Mouse (Mus musculus) neural tube, embryonic 10.5 days (tissue): ENCODE measurements around the gene Kdm5c.
"Not testable (repeated sequence)": the region's sequence is repeated elsewhere in the genome, so short reads cannot be mapped to it uniquely, and the experiment has no call there.

Experiments
- DNase-seq: peaks from one replicate; pipeline ENCODE4 v3.0.0-alpha.2; 2017; ENCODE audit warnings: low spot score; ENCODE audit errors: extremely low spot score

The Kdm5c gene

DNA sequence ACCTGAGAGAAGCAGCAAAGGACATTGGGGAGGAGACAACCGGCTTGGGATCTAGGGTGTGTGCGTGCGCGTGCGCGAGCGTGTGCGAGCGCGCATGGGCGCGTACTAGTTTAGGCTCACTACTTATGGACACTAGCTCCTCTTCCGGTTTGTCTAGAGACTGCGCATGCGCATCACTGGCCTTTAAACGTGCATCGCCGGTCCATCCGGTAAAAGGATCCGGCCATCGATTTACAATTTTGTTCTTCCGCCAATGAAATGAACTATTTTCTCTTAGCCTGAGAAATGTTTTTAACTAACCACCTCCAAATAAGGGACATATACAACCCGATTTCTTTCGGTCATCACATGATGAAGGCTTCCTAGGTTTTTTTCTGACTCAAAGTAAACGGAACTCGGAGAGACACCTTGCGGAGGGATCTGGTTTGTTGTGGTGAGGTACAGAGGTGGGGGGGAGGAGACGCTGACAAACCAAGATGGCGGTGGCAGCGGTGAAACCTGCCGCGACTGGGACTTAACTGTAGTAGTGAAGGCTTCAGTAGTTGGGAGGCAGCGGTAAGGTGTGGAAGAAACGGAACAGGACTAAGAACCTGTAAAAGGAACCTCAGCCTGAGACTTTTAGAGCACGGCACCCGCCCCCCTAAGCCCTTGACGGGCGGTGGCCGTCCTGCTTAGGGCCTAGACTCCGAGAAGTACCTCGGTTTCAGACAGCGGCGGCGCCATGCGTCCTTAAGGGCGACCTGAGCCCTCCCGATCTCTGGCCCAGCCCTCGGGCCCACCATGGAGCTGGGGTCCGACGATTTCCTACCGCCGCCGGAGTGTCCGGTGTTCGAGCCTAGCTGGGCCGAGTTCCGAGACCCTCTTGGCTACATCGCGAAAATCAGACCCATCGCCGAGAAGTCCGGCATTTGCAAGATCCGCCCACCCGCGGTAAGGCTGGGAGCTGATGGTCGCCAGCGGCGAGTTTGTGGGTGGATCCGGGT is at the start of gene Kdm5c:
Gene Kdm5c, plus strand, starts transcription at position 240 of the 983 bp plus-strand sequence.
- DNase-seq, result peak; percentile 91

DNA sequence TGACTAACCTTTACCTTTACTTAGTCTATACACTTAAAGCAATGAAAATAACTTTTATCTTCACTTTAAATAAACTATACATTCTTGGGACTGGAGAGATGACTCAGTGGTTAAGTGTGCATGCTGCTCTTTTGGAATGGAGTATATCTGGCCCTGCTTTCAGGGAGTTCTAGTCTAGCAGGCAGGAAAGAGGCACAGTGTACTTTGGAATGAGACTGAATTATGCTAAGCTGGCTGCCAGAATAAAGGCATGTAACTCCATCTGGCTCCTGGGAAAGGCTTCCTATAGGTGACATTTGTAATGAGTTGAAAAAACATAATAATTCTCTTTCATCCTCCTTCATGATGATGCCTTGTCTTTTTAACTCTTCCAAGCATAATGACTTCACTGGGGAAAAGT is 45.7 kb upstream of the Kdm5c start:
- DNase-seq, result no peak

DNA sequence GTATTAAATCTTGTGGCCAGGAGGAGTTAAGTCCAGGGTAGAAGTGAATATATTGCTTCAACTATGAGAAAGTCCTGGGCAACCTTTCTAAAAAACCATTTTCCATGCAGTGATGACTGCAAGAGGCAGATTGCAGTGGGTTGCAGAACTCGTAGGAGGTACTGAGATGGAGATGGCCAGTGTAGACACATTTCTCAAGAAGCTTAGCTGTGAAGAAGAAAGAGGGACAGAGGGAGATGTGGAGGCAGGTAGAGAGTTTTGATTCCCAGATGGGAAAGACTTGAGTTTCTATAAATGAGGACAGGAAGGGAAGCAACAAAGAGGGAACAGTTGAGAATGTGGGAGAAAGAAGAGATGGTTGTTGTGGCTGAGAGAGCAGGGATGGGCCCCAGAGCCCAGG is 41.6 kb upstream of the Kdm5c start:
- no peak for DNase-seq

DNA sequence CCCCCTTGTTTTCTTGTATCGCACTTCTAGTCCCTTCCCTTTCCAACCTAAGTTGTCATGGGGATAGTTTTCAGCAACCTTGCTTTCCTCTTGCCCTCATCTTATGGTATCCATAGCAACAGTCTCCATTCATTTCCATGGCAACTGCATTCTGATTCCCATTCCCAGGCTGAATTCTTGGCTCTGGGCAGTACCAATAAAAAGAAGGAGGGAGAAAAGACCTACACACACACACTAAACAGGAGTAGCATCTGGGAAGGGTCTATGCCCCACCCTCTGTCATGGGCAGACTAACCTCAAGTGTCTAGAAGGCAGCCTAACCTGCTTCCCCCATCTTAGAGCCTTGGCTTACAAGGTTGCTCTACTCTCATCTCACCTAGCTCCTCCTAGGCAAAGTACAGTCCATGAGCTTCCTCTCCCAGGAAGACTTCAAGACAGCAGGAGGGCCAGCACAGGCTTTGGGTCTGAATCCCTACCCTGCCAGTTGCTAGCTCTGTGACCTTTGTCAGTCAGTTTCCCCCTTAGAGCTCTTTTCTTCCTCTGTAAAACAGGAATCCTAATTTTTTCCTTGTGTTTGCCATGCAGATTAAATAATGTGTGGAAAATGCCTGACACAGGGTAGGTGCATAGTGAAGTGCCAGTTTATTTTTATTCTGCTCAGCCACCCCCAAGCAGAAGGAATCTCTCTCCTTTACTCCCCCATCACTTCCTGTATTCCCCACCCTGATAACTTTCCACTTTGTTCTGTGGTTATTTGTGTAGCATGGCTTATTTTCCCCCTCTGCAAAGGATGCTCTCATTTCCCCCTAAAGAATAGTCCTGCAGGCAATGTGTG is 34.8 kb upstream of the Kdm5c start:
- peak; percentile 21 for DNase-seq

DNA sequence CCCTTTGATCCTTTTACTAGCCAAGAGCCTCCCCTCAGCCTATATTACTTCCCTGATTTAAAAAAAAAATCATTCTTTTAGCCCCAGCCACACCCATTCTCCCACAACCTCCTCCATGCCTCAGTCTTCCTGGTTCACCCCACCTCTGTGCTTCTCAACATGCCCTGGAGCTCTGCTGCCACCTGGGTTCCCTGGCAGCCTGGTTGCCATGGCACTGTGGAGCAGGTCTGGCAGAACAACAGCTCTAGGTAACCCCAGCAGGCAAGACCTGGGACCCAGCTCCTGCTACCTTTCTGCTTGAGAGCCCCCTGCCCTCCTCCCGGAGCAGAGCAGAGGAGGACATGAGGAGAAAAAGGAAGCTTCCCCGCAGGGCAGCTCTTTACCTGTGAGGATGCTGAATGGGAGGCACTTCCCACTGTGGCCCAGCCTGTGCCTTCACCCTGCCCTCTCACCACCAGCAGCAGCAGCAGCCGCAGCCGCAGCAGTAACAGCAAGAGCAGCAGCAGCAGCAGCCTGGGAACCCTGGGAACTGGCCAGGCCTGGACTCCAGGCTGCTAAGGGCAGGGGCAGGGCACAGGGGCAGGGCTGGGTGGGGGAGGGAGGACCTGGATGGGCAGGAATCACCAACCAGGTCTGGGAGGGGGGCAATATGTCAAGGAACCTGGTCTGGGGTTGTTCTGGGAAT is 30.9 kb upstream of the Kdm5c start:
- DNase-seq, result no peak

DNA sequence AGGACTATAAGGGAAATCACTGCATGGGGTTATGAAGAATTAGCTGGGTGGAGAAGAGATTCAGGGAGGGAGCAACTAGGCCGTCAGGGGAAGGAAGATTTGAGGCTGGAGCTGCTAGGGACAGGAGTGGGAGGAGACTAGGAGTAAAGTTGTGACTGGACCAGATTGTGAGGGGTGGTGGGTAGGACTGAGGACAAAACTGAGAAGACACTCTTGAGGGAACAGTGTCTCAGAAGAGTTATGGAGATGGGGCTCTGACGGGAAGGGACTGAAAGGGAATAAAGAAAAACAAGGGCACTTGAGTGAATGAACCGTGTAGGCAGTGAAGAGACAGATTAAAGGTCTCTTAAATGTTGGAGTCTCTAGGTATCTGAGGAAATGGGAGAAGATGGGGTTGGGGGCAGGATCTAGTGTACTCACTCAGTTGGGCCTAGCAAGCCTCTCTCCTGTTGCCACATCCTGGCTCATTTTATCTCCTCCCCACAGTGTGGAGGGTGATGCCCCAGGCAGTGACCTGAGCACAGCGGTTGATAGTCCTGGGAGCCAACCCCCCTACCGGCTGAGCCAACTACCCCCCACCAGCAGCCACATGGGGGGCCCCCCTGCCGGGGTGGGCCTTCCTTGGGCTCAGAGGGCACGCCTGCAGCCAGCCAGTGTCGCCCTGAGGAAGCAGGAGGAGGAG is 30.3 kb upstream of the Kdm5c start:
- no peak for DNase-seq

DNA sequence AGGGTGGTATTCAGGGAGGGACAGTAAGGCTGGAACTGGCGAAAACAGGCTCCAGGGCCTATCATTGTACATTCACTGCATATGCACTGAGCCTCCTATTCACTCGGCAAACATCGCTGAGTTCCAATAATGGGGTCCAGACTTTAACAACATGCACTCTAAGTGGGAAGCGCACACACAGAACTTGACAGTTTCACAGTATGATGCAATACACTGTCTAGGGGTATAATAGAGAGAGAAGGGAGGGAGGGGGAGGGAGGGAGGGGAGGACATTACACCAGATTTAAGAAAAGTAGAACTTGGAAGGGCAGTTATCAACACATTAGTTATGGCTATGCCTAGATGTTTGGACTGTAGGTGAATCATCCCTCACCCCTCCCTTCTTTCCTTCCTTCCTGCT is 29.6 kb upstream of the Kdm5c start:
- DNase-seq, result no peak

DNA sequence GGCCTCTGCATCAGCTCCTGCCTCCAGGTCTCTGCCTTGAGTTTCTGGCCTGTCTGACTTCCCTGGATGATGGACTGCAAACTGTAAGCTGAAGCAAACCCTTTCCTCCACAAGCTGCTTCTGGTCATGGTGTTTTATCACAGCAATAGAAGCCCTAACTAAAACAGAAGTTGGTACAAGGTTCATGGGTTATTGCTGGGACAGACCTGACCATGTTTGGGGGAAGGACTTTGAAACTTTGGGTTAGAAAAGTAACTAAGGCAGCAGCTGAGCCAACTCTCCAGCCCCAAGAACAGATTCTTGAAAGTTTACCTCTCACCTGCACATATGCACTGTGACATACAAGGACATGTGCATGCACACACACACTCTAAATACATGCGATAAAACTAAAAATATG is 27.3 kb upstream of the Kdm5c start:
- no peak for DNase-seq

DNA sequence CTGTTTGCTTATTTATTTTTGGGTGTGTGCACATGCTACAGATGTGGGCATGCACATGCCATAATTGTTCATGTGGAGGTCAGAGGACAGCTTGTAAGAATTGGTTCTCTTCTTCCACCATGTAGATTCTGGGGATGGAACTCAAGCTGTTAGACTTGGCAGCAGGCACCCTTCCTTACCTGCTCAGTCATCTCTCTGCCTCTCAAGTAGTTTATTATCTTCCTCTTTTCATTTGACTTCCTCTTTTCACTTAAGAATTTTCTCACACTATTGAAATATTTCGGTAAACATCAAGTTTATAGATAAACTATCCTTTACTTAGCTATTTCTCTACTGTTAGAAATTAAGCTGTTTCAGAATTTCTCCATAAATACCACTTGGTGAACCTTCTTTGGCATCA is 18.1 kb upstream of the Kdm5c start:
- DNase-seq, result no peak

DNA sequence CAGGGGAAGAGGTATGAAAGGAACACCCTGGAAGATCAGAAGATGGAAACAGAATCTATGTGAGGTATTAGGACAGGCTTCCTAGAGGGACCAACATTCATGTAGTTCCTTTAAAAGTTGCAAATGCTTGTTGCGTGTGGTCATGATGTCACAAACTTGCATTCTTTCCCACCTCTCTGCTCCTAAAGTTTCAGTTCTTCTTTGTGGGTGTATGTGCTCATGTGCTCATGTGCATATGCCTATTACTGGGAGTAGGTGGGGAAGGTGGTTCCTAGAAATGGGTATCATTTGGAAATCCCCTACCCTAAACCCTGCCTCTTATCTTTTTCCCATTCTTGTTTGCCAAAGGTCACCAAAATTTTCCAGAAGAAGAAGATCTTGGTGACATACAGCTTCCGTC is 14.3 kb upstream of the Kdm5c start:
- no peak for DNase-seq

DNA sequence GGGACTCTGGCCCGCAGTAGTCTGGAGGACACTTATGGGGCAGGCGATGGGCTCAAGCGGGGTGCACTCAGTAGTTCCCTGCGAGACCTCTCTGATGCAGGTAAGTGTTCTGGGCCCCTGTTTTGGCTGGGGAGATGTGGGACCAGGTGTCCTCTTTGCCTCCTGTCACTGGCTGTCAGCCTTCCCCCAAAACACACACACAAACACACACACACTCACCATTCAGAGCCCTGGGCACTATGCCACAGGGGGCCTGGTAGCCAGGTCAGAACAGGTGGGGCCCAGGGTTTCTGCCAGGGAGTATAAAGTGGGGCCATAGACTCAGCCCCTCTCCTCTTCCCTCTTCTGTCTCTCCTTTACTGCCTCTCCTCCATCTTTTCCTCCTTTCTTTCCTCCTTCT is 11.1 kb upstream of the Kdm5c start:
- no peak for DNase-seq

DNA sequence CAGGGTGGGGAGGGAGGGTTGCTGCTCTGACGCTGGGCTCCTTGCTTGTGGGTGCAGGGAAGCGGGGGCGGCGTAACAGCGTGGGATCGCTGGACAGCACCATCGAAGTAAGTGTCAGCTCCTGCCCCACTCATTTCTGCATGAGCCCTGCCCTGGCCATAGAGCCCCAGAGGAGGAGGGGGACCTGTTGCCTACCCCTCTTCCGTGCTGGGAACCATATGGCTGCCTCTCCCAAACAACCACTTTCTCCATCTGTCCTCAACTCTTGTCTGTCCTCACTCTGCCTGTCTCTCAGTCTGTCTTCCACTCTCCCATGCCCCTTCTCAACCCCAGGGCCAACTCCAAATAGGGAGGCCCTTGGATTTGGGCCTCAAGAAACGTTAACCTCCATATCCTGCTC is 10.6 kb upstream of the Kdm5c start:
- DNase-seq, result no peak

DNA sequence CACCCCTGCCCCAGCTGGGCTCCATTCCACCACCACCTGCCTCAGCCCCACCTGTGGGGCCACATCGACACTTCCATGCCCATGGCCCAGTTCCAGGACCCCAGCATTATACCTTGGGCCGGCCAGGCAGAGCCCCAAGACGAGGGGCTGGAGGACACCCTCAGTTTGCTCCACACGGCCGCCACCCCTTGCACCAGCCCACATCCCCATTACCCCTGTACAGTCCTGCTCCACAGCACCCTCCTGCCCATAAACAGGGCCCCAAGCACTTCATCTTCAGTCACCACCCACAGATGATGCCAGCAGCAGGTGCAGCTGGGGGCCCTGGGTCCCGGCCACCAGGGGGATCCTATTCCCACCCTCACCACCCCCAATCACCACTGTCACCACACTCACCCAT is 9.5 kb upstream of the Kdm5c start:
- no peak for DNase-seq

DNA sequence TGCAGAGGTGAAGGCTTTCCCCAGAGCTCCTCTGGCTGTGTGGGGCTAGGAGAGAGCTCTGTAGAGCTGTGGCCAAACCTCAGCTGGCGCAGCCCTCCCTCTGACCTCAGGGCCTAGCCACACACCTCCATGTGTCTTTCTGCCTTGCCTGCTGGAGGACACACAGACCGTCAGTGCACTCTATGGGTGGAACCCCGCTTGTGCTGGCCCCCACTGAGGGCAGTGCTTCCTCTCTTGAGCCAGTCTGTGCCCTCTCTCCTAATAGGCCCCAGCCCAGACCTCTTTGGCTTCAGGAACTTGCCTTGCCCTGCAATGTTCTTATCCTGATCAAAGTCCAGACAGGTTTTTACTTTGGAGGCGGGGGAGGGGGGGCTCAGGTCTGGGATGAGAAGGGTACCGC is 8.5 kb upstream of the Kdm5c start:
- DNase-seq, result no peak

DNA sequence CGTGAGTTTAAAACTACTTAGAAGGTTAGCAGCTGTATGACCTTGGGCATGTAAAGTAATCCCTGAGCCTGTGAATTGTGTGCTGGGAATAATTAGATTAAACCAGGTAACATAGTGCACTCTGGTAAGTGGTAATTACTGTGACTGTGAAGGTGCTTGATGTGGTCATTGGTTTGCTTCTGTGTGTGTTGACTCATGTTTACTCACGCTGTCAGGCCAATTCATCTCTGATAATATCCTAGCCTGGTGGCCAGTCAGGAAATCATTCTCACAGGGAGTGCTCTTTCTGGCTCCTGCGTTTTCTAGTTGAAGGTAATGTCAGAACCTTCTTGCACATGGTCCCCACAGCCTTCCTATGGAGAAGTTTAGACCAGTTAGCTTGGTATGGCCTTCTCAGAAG is 1.3 kb downstream of the Kdm5c start:
- no peak for DNase-seq

DNA sequence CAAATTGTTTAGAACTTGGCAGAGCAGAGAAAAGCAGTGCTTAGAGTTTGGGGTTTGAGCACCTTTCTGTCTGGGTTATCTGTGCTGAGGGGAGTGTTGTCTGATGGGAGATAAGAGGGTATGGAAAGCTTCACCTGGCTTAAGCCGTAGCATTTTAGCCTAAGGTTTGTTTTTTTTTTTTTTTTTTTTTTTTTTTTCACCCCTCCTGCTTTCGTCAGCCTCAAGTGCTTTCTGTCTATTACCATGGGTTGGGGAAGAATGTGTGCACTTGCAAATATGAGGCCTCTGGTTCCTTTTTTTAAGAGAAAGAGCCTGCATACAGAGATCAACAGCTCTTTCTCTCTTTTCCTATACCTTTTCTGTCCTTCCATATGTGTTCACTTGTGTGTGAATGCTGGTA is 2.9 kb downstream of the Kdm5c start:
- DNase-seq, result no peak

DNA sequence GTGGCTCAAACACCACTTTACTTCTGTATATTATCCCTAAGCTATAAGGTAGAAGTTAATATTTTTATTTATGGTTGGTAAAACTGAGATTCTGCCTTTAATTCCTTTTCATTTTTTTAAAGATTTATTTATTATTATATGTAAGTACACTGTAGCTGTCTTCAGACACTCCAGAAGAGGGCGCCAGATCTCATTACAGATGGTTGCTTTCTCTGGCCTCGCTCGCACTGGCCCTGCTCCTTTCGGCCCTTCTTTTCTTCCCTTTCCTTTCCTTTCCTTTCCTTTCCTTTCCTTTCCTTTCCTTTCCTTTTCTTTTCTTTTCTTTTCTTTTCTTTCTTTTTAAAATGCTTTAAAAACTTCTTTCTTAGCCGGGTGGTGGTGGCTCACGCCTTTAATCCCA is 10.3 kb downstream of the Kdm5c start:
- not testable (repeated sequence) for DNase-seq

DNA sequence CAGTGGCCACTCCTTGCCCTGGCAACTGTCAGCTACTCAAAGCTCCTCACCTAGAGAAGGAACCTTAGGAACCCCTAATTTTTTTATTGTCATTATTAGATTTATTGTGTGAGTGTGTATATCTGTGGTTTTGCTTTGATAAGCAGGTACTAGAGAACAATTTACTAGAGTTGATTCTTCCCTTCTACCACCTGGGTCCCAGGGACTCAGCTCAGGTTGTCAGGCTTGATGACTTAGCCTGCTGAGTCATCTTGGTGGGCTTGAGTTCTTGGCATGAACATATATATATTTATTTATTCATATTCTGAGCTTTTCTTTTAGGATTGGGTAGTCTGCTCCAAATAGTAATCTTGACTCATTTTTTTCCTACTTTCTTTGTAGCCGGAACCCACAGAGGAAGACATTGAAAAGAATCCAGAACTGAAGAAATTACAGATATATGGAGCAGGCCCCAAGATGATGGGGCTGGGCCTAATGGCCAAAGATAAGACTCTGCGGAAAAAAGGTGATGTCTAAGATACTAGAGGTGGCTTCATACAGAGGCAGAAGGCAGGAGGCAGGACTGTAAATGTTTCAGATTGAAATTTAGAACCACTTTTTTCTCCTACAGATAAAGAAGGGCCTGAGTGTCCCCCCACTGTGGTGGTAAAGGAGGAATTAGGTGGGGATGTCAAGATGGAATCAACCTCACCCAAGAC is 11.8 kb downstream of the Kdm5c start:
- DNase-seq, result no peak

DNA sequence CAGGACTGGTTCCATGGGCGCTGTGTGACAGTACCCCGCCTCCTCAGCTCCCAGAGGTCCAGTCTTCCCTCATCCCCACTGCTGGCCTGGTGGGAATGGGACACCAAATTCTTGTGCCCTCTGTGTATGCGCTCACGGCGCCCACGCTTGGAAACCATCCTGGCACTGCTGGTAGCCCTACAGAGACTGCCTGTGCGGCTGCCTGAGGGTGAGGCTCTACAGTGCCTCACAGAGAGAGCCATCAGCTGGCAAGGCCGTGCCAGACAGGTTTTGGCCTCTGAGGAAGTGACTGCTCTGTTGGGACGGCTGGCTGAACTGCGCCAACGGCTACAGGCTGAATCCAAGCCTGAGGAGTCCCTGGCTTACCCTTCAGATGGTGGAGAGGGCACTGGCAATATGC is 38.4 kb downstream of the Kdm5c start:
- no peak for DNase-seq

DNA sequence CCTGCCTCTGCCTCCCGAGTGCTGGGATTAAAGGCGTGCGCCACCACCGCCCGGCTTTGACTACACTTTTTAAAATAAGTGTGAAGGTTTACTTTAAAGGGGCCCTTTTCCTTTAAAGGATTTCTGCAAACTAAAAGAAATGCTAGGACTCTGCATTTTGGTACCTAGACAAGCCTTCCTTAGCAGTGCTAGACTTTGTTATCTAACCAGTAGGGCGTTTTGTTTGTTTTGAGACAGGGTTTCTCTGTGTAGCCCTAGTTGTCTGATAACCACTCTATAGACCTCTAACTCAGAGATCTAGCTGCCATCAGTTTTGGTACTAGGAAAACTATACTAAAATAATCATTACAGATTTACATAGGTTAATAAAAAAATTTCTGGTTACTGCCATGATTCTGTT is 46.6 kb downstream of the Kdm5c start:
- DNase-seq, result no peak

DNA sequence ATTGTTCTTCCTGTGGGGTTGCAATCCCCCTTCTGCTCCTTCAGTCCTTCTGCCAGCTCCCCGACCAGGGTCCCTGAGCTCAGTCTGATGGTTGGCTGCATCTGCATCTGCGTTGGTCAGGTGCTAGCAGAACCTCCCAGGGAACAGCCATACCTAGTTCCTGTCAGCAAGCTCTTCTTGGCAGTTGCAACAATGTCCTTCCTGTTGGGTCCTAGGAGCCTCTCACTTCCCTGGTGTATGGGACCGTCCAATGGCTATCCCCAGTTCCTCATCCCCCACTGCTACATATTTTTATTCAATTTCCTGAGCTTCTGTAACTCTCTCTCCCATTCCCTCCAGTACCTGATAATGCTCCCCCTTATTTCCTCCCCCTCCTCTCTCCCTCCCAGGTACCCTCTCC is 51.9 kb downstream of the Kdm5c start:
- DNase-seq, result no peak
